Mouse (Mus musculus): ENCODE results near the gene Klhdc7a.
"Not testable (repeated sequence)": the region's sequence is repeated elsewhere in the genome, so short reads cannot be mapped to it uniquely, and the experiment has no call there.

Gene Klhdc7a

DNA sequence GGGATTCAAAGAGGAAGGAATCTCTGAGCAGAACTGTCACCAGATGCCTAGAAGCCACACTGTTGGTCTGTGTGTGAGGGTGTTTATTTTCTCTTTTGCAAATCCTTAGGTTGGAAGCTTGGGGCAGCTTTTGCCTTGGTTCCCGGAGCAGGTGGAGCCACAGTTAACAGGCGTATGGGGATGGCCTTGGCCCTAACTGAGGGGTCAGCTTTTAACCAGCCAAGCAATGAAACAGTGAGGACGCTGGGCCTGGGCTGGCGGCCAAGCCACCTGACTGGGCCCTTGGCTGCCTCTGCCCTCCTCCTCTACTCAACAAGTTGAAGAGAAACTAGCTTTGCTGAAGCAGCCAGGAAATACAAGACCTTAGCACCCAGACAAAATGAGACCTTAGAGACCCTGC is at the start of gene Klhdc7a:
Gene Klhdc7a, minus strand, starts transcription at position 105 of the 400 bp plus-strand sequence.
- no peak for DNase-seq (ENCODE audit: low spot score)

DNA sequence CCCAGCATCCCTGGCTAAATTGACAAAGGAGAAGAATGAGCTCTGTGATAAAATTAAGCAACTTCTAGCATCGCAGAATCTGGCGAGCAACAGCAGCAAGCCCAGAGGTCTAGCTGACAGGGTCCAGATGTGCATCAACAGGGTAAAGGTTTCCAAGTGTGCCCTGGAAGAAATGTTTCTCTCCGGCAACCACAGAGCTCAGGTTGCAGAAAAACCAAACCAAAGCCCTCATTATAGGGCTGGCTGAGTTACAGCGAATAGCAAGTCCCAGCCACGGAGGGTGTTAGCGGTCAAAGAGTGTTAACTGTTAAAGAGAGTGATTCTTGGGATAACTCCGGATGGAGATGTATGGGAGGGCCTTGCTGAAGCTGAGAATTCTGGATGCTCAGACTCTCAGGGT is 48.1 kb upstream of the Klhdc7a start:
- no peak for DNase-seq (ENCODE audit: low spot score)

DNA sequence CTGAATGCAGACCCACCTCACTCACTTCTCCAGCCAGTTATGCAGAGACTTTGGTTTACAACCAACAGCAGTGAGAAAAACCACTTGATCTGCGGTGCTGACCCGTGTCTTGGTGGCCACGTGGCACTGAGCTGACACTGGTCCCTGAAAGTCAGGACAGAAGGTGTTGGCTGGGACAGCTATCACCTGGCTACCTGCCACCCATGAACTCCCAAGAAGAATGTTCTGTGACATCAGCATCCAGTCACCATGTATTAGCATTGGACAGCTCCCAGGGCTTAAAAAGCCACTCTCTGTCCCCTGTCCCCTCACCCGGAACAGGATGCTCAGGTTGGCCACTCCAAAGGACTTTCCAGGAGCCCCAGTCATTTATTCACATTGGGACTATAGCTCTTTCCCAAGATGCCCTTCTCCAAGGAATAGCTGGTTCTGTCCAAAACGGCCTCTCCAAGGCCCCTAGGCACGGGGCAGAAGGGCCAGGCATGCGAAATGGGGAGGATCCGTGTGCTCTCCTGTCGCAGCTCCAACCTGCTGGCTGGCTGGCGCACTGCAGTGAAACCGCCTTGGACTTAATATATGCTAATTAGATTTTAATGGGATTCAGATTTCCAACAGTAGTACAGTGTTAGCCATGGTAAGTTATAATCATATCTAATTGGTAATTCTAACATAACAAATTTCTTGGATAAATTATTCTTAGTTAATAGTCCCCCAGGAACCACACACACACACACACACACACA is 43.1 kb upstream of the Klhdc7a start:
- DNase-seq (ENCODE audit: low spot score) = no peak

DNA sequence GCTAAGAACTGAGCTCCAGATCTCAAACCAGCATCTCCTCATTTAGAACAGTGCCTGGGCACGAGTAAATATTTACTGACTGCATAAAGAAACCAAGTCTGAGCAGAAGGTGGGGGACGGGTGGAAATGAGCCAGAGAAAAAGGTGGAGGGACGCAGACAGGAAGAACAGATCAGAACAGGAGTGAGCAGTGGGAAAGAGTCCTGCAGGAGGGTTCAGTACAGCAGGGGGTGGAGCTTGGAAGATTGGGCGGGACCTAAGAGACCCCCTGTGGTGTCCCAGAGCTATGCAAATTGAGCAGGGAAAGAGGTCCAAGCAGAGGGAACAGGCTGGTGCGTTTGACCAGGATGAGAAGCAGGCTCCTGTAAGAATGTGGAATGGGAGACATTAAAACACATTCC is 37.1 kb upstream of the Klhdc7a start:
- DNase-seq (ENCODE audit: low spot score) = no peak

DNA sequence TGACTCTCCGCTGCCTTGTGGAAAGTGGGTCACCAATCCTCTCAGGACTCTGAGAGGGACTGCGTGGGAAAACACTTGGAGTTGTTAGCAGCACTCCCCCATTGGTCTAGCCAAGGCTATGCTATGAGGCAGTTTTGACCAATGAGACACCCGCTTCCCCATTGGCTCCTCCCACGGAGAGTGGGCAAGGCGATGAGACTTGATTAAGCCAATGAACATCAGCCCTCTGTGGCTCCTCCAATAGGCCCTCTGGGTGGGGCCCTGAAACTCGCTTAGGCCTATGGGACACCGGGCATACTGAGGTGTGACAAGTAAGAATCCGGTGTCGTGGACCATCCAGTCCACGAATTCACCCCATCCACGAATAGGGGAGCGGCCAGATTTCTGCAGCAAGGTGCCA is 36.3 kb upstream of the Klhdc7a start:
- DNase-seq (ENCODE audit: low spot score) = no peak

DNA sequence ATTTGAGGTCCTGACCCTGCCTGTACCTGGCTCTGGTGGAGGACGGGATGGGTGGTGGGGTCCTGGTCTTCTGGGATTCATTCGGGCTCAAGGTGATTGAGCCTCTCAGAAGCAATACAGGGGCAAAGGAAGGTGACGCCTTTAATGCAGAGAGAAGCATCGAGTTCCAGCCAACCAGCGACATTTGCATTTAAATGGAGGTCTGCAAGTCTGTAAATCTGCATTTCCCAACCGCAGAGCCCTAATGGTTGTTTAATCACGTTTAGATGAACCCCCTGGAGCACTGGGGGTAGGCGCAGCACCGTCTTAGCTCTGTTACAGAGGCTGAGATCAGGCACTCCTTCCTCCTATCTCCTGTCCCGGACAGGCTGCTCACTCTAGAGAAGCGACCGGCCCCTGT is 34.2 kb upstream of the Klhdc7a start:
- no peak for DNase-seq (ENCODE audit: low spot score)

DNA sequence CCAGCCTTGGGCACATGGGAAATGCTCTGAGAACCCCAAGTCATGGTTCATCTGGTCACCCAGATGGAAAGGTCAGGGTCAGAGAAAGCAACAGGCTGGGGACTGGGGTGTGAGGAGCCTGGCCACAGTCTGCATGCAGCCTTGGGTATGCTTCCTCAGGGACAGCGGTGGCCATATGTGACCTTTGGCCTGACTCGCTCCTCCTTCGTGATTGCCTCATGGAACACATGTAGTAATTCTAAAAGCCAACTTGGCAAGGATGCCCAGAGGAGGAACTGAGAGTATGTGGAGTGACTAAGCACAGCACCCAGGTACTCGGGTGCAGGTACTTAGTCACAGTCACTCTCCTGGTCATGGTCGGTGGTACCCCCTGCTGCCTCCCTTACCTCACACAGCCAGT is 33.1 kb upstream of the Klhdc7a start:
- DNase-seq (ENCODE audit: low spot score) = no peak

DNA sequence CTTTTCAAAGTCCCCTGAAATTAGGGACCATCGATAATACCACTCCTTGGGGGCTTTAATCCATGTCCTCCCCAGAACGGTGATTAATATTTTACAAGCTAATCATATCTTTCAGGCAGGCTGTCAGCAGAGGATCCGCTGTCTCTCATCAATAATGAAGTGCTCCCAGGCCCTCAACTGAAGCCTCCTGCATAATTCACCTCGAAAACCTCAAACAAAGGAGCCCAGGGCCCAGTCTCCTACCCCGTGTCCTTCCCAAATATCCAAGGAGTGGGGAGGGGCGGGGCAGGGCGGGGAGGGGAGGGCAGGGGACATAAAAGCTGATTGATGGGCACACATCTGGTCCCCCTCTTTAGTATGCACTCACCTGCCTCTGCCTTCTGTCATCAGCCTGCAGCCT is 31.2 kb upstream of the Klhdc7a start:
- no peak for DNase-seq (ENCODE audit: low spot score)

DNA sequence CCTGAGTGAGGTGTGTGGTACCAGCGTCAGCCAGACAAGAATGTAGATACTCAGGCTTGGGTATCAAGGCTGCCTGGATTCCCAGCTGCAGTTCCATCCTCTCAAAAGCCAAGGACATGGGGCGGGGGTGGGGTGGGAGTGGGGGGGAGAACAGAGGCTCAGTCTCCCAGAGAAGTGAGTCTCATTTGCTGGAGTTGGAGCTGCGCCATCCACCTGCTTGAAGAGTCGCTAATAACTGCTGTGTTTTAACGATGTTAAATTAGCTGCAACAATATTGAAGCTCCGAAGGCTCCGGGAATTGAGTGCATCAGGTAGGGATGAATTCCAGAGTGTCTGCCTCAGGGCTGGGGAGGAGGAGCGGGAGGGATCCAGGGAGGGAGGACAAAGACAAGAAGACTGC is 27.8 kb upstream of the Klhdc7a start:
- DNase-seq (ENCODE audit: low spot score) = no peak

DNA sequence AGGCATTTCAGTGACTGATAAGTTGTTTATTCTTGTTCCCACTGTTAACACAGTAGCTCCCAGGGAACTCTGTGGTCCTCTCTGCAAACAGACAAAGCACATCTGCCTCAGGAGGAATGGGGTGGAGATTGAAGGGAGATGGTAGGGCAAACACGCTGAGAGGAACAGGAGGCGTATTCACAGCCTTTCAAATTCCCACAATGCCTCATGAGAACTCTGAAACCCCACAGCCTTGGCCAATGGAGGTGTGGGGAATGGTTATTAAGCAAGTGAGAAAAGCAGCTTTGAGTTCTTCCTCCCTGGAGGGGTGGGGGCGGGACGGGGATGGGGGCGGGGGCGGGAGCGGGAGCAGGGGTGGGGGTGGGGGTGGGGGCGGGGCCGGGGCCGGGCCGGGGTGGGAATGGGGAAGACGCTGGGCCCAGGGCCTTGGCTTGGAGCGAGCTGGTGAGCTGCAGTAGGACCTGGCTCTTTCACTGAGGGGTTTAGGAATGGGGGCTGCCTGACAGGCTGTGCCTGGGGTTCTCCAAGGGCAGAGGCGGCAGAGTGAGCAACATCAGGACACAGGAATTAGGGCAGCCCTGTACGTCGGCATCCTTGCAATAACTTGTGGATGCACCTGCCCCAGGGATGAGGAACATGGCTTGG is 25.4 kb upstream of the Klhdc7a start:
- DNase-seq (ENCODE audit: low spot score) = no peak

DNA sequence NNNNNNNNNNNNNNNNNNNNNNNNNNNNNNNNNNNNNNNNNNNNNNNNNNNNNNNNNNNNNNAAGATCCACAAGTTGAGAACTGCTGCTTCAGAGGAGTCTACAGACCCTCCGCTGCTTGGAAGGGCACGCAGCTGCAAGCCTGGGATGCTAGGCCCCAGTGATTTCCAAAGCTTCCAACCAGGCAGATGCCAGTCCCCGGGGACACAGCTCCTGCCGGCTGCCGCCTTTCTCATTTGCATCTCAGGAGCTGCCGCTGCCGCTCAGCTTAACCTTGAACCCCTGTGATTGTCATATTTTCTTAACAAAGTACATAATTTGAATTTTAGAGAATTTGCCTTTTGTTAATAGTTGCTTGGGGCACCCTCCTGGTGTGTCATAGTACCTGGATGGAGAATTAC is 19.1 kb upstream of the Klhdc7a start:
- no peak for DNase-seq (ENCODE audit: low spot score)

DNA sequence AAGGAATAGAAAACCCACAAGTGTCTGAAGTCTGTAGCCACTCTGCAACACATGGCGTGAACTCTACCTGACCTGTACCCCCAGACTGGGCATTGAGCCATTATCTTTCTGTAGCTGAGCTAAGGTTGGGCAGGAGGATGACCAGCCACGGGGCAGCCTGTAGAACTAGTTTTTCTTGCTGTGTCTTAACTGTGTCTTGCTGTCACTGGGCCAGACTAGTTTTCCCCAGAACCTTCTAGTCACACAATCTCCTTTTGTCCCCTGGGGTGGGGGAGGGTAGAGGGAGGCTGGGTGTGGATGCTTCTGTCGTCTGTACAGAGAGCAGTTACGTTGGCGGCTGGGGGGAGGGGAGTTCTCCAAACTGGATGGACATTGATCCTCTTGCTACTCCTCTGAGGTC is 10.9 kb upstream of the Klhdc7a start:
- DNase-seq (ENCODE audit: low spot score) = no peak

DNA sequence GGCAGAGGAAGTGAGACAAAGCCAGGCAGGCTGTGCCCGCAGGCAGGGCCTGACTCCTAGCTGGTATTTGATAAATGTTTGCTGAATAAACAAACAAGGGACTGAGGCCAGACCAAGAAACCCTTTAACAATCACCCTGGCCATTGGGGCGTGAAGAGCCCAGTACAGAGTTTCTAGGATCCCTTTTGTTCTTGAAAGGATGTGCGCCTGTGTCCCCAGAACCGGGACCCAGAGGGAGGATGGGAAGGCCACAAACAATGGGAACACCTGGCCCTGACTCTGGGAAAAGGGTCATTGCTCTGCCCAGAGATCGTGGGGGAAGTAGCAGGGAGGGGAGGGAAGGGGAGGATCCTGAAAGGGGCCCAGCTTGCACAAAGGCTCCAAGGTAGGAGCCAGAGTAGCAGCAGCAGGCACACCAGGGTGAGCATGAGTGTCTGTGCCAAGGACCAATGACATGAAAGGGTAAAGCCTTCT is 9.5 kb upstream of the Klhdc7a start:
- no peak for DNase-seq (ENCODE audit: low spot score)

DNA sequence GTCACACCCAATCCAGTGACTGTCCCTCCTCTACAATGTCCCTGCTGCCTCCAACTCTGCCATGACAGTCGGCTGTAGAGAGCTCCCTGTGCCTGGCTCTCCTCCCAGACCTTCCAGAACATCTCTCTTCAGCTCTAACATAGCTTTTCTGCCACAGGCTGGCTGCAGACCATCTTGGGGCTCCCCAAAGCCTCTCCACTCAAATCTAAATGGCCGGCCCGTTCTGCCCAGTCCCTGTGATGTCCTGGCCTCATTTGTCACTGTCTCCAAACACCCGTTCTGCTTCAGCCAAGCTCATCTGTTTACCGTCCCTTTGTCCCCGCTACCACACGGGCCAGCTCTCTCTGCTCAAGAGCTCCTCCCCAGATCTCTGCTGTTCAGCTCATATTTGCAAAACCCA is 6.7 kb upstream of the Klhdc7a start:
- no peak for DNase-seq (ENCODE audit: low spot score)

DNA sequence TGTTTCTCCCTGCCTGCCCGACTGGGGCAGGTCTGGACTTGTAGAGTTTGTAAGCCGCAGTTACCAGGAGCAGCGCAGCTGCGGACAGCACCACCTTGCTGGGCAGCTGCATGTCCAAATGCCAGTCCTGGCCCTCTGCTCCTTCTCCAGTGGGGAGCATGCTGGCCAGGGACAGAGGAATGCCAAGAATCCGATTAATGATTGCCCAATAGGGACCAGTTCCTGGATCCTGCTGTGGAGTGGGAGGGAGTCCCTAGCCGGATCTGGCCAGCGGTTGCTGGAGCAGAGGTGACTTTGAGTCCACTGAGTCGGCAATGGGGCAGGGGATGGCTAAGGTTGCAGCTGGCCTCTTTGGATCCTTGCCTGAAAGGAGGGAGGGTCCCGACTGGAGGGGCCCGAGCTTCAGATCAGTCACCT is 343 bp downstream of the Klhdc7a start:
- no peak for DNase-seq (ENCODE audit: low spot score)

DNA sequence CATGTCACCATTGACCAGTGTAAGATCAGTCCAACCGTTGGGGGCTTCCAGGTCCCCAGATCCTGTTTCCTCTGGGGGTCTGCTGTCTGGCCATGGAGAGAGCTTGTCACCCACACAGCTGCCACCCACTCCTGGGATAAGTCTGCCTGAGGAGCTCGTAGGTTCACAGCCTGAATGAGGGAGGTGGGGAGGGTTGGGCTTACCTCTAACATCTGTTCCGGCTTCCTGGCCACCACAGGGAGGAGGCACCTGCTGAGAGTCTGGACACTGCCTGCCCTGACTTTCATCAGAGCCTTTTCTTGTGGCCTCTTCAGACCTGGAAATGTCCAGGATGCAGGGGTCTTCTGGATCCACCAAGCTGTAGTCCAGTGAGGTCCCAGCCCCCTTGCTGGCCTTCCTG is 845 bp downstream of the Klhdc7a start:
- DNase-seq (ENCODE audit: low spot score) = no peak

DNA sequence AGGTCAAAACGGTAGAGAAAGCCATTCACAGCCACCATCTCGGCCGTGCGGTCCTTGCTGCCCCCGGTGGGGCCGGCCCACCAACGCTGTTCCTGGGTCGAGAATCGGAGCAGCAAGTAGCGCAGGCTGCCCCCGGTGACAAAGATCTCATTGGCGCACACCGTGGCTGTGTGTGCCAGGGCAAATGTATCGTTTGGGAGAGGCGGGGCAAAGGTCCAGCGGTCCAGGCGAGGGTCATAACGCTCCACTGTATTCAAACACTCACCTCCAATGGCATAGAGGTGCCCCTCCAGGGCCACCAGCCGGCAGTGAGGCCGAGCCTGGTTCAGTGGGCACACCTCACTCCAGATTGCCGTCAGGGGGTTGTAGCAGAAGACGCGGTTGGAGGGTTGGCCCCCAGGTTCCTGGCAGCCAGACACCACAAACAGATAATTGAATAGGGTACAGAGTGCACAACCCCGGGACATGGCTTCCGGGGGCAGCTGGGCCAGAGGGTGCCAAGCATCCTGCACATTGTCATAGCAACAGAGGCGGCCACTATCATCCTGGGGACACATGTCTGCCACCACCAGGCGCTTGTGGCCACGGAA is 2.1 kb downstream of the Klhdc7a start:
- DNase-seq (ENCODE audit: low spot score) = no peak

DNA sequence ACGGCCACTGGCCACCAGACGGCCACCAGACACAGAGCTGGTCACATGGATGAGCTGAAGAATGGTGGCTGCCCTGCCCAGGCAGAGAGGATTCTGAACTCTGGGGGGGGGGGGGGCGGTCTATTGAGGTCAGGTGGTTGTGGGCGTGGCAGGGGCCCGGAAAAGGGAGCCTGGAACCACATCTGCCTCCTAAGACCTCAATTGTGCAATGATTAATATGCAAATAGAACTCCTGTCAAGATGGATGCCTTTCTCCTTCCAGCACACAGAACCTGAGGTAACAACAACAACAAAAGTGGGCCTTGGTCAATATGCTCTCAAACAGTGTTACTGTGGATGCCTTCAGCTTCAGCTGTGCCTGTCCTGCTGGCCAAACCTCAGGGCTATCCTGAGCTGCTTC is 3.4 kb downstream of the Klhdc7a start:
- DNase-seq (ENCODE audit: low spot score) = no peak

DNA sequence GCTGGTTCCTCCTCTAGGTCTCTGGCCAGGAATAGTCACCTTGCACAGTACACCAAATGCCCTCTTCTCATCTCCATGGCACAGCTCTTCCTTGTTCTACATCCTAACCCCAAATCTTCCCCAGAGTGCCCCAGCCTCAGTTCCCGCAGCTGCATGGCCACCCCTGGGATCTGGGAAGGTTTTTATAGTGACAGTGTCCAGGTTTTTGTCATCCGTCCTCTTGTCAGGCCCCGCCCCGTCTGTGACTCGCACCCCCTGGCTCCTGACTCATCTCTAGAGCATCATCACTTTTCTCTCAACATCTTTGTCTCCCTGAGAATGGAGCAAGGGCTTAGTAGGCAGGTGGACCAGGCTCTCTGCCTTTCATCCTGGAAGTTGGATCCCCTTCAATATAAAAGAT is 3.9 kb downstream of the Klhdc7a start:
- no peak for DNase-seq (ENCODE audit: low spot score)

DNA sequence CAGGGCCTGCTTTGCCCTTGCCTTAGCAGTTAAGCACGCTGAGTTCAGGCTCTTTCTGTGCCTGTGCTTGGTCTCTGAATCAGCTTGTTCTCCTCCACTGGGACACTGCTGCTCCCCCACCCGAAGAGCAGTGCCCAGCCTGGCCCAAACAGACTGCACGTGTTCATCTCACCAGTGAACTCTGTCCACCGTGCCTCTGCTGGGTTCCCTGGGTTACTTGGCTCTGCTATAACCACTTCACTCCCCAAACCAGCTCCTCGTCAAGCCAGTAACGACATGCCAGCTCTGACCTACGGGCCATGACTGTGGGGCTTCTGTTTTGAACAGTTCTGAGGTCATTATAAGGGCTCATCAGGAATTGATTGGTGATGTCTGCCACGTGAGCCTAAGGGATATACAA is 4.8 kb downstream of the Klhdc7a start:
- DNase-seq (ENCODE audit: low spot score) = no peak

DNA sequence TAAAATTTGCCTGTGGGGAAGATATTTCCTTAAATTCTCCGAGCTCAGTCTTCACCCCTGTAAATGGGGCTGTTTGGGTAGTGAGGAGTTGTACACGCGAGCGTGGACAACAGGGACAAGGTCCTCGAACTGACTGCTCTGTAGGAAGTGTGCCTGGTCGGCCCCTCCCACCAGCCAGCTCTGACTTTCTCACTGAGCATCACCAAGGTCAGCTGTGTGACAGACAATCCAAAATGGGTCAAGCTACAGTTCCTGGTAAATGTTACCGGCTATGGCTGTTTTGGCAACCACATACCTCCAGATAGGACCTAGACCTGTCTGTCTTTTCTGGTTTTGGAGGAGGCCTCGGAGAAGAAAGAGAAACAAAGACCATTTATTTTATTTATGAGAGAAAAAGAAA is 6.0 kb downstream of the Klhdc7a start:
- no peak for DNase-seq (ENCODE audit: low spot score)

DNA sequence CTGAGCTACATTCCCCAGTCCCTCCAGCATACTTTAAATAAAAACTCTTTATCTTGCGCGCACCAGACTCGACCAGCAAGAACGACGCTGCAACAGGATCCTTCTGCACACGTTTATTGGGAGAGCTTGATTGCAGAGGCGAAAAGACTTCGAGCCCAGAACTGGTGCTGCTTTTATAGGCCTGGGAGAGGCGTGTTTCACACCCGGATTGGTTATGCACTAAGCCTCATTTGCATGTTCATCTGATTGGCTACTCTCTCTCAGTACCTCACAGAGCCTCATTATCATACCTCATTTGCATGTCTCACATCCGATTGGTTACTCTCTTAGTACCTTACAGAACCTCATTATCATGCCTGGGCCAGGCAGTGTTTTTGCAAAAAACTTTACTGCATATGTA is 6.5 kb downstream of the Klhdc7a start:
- not testable (repeated sequence) for DNase-seq (ENCODE audit: low spot score)

DNA sequence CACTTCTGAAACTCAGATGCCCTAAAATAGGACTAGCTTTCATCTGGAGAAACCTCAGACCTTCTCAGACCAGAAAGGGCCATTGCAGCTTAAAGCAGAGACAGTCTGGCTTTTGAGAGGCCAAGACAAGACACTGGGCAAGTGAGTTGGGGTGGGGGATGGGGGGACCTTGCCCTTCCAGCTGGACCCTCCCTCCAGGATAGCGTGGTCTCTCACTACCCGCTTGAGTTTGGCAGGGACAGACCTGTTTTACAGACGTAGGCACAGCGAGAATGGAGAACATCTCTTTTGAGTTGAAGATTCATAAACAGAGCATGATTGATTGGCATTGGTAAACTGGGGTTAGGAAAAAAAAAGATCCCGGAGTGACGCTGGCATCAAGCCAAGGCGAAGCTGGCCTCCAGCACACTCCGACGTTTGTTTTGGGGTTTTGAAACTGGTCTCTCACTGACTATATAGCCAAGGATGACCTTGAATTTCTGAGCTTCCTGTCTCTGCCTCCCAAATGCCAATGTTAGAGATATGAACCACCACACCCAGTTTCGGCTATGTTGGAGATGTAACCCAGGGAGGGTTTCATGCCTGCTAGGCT is 7.0 kb downstream of the Klhdc7a start:
- DNase-seq (ENCODE audit: low spot score) = no peak

All from T-cell, adult 2 months (primary cell).